Mouse (Mus musculus) forebrain, embryonic 11.5 days (tissue): ENCODE measurements at regions not wholly inside any gene's neighbourhood (a gene's known extent, or its start where the extent isn't known, plus 50 kb on each side); places are given as distances from the start of the nearest gene placed in this dataset.
A peak's percentile ranks its signal among the peaks of the same experiment; 100 is the strongest.

Experiments used
- ATAC-seq: fragments of 200-750 bp; cut with Nextera tagmentation; replicated peaks from 2 replicates; pipeline ENCODE4 v1.8.0; 2017; ENCODE audit warnings: moderate TSS enrichment; ENCODE audit not compliant: low FRiP score
- DNase-seq: peaks from one replicate; pipeline ENCODE4 v3.0.0-alpha.2; 2017; ENCODE audit warnings: low spot score
- H3K27ac ChIP-seq: fragments of 300-500 bp; sonication (generic); 2 replicates; pipeline ENCODE4 v1.5.1; 2014; ENCODE audit warnings: low read depth, low read length
- H3K27me3 ChIP-seq: fragments of 300-500 bp; sonication (generic); 2 replicates; pipeline ENCODE4 v1.6.1; 2014; ENCODE audit warnings: mild to moderate bottlenecking, low read length, mixed read lengths; ENCODE audit not compliant: control insufficient read depth, insufficient read depth
- H3K36me3 ChIP-seq: fragments of 300-500 bp; sonication (generic); 2 replicates; pipeline ENCODE4 v1.6.1; 2014; ENCODE audit warnings: mild to moderate bottlenecking, low read length, moderate library complexity, mixed read lengths; ENCODE audit not compliant: control insufficient read depth, insufficient read depth
- H3K4me1 ChIP-seq: fragments of 300-500 bp; sonication (generic); replicated peaks from 2 replicates; pipeline ENCODE4 v1.6.1; 2014; ENCODE audit warnings: low read length, mixed read lengths; ENCODE audit not compliant: control insufficient read depth, insufficient read depth
- H3K4me2 ChIP-seq: fragments of 300-500 bp; sonication (generic); 2 replicates; pipeline ENCODE4 v1.6.1; 2014; ENCODE audit warnings: low read depth, mild to moderate bottlenecking, low read length, moderate library complexity, mixed read lengths; ENCODE audit not compliant: severe bottlenecking
- H3K4me3 ChIP-seq: fragments of 300-500 bp; sonication (generic); 2 replicates; pipeline ENCODE4 v1.5.1; 2014; ENCODE audit warnings: low read depth, low read length
- H3K9ac ChIP-seq: fragments of 300-500 bp; sonication (generic); 2 replicates; pipeline ENCODE4 v1.6.1; 2014; ENCODE audit warnings: low read length
- H3K9me3 ChIP-seq: fragments of 300-500 bp; sonication (generic); 2 replicates; pipeline ENCODE4 v1.6.1; 2016; ENCODE audit warnings: low read length, mixed read lengths; ENCODE audit not compliant: control insufficient read depth
- WGBS: fragments of 180-500 bp; shearing (Covaris S2); extraction: QIAGEN DNeasy Blood & Tissue Kit; methylation state at CpG from one replicate; pipeline ENCODE4 v1.1.7; 2014; 5-methylcytosine and 5-hydroxymethylcytosine counted together

DNA sequence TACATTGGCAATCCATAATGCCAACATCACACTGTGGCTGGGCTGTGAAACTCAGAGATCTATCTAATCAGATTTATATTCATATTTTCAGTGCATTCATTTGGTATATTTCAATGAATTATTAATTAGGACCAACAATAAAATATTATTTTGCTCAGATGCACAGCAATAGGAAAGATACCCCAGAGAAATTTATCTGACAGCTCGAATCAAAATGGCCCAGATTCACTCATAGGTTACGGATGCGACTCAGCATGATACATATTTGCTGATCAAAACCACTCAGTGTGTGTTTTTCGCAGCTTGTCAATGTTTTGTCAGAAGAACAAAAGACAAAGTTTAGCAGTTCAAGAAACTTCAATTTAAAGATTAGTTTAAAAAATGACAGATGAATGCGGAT, 1060.6 kb upstream of the Adgrl2 start:
- Histone ChIP-seq H3K9ac (no peak overlapping the region), H3K4me1 (no peaks in the 10 kb centered on the region), H3K36me3 (no peaks in the 10 kb centered on the region), H3K27ac (no peak overlapping the region), H3K4me2 (no peak overlapping the region), H3K4me3 (no peak overlapping the region), H3K27me3 (no peaks in the 10 kb centered on the region), H3K9me3 (no peaks in the 10 kb centered on the region)
- ATAC-seq: no peak
- no peak for DNase-seq
- WGBS: 87% methylated on average over 5 of the region's 5 CpGs

DNA sequence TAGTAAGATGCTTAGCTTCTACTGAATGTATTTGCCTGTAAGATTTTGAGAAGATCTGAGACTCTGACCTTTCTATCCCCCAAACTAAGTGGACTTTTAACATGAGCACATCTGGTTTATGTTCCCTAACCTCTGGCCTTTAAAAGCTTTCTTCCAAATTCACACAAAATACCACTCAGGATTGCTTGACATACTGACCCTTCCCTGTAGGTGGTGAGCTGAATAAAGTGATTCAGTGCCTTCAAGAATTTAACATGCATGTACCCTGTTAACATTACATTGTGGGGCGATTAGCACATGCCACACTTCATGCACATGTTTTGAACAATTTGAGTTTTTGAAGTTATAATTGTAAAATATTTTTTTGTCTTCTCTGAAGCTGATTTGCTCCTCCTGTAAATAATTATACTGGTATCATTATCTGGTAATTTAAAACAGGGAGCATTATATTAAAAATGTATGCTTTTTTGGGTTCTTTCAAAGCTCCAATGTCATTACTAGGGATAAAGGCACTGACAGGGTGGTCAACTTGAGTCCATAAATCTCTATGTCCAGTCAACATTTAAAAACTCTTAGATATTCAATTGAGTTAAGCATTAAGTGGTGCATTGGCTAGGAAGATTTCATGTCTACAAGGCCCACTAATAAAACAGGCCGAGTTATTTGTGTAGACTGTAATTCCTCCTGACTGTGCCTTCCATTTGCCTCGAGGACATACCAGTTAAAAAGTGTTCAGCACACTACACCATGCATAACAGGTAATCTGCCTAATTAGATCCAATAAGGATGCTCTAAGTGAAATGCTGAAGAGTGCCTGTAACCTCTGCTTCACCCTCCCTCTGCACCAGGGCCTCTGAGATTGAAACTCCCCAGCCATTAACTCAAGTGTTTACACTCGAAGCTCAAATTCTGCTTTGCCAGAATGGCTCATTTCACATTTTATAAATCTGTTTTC, 1059.8 kb upstream of the Adgrl2 start:
- no peak overlapping the region for H3K4me2 ChIP-seq
- no peaks in the 10 kb centered on the region for H3K9me3 ChIP-seq
- no peak overlapping the region for H3K27ac ChIP-seq
- no peak for DNase-seq
- no peaks in the 10 kb centered on the region for H3K4me1 ChIP-seq
- 60% methylated on average over 4 of the region's 4 CpGs for WGBS
- H3K9ac ChIP-seq: no peak overlapping the region
- 0 out of 2 replicates have a peak, but pooled peaks have one; percentile 46 for ATAC-seq
- H3K4me3 ChIP-seq: no peak overlapping the region
- H3K27me3 ChIP-seq: no peaks in the 10 kb centered on the region
- H3K36me3 ChIP-seq: no peaks in the 10 kb centered on the region
